Mouse (Mus musculus): Measurements from ENCODE around the gene Acbd5.
"Not testable (repeated sequence)": the region's sequence is repeated elsewhere in the genome, so short reads cannot be mapped to it uniquely, and the experiment has no call there.

Acbd5 gene

DNA sequence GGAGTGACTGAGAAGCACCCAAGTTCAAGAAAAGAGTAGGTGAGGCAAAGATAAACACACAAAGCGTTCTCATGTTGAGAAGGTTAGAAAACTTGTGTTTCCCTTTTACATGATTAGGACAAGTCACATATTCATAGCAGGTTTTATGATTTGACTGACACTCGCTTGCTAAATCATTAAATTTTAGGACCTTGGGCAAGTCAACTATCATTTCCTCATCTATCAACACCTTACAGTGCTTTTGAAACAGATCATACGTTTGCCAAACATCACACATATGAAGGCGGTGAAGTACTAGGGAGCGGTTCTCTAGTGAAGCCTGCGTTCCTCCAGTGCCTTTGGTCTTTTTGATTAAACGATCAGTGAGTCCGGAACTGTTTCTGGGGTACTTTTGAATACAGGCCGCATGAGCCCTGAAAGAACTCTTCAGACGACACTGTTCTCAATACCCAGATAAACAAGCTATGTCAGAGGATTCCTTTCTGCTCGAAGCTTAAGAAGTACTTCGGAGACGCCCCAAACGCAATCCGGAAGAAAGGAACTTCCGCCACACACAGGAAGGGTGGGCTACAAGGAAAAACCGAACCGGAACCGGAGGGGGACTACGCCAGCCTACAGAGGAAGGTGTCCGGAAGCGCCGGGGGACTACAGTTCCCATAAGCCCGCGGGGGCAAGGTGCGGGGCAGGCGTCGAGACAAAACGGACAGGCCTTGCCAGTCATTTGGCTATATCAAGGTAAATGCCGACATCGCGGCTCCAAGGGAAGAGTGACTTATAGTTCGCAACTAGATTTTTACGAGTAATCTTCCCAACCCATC is at the start of gene Acbd5:
TSS of gene Acbd5 (plus strand) at position 616 of the 818 bp plus-strand sequence.
- peak; percentile 97 for DNase-seq (ENCODE audit: low read depth)

- no peak for DNase-seq (ENCODE audit: low read depth)
Measured at GRCm38 (mm10) chr2:23019170-23019569, 48.8 kb upstream of the Acbd5 start.

DNA sequence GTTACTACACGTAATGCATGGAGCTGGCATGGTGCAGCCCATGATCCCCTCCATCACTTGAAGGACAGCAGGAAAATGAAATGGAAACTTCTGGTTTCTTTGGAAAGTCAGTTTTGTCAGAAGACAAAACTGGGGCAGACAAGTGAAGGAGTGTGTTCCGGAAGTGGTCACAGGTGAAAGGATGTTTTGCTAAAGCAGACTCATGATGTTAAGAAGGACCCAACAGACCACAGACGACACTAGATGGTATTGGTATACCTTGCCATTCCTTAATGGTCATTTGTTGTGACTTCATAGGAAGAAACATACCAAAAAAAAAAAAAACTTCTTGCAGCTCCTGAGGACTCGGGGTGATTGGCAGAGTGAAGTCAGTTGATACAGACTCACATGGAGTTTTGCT is 46.6 kb upstream of the Acbd5 start:
- no peak for DNase-seq (ENCODE audit: low read depth)

- DNase-seq (ENCODE audit: low read depth) = peak; percentile 70
Measured at GRCm38 (mm10) chr2:23021721-23022120, 46.2 kb upstream of the Acbd5 start.

DNA sequence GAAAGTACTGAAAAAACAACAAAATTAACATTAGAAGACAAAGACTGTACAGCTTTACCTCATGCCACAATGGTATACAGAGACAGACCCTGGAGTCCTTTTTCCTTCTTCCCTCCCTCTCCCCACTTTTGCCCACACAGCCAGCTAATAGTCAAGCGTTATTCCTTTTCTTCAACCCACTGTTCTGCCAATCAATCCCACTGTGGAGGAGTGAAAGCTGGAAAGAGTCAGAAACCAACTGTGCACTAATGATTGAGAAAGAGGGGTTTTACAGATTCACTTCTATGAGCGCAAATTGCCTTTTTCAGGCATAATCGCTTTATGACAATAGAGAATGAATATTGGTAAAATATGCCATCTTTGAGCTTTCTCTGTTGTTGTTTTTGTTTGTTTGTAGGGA is 44.9 kb upstream of the Acbd5 start:
- no peak for DNase-seq (ENCODE audit: low read depth)

- DNase-seq (ENCODE audit: low read depth) = no peak
Measured at GRCm38 (mm10) chr2:23023714-23024282, 44.2 kb upstream of the Acbd5 start.

DNA sequence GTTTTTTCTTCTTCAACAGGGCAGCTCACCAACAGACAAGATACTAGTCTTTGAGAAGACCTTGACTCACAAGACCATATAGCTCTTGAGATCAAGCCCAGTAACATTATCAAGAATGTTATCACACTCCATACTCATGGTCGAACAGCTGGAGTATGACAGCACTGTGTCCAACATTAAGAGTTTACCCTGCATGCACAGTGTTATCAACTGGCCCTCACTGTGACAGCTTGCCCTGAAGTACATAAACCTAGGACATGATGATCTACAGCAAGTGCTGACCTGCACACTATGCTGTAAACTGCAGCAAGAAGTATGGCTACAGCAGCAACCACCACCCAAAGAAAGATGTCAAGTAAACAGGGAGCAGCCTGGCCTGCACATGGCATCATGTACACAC is 41.6 kb upstream of the Acbd5 start:
- no peak for DNase-seq (ENCODE audit: low read depth)

GRCm38 (mm10) chr2:23028826-23029225 is 39.1 kb upstream of the Acbd5 start:
- DNase-seq (ENCODE audit: low read depth) = no peak

GRCm38 (mm10) chr2:23030631-23031030 is 37.3 kb upstream of the Acbd5 start:
- DNase-seq (ENCODE audit: low read depth) = no peak

DNA sequence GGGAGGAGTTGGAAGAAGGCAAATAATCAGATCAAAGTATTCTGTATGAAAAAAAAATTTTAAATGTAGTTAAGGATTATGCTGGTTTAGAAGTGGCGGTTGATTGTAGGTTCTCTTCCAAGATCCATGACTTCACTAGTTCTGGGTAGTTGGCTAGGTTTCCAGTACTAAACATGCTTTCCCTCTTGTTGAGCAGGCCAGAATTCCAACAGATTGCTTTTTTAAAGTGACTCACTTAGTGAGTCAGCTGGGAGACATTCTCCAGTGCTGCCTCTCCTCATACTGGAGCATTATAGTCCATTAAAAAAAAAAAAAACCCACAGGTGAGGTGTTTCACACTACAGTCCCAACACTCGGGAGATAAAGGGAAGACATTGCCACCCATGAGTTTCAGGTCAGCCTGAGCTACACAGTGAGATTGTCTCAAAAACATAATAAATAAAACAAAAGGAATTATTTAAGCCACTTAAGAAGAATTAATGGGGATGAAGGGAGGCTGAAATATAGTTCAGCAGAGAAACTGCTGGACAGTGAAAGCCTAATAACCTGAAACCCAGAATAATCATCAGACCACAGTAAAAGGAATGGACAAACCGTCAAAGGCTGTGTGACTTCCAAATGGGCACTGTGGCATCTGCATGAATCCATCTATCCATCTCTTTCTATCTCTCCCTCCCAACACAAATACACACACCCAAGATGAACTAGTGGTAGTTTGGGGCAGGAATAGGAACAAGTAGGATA is 33.1 kb upstream of the Acbd5 start:
- peak; percentile 88 for DNase-seq (ENCODE audit: low read depth)

- no peak for DNase-seq (ENCODE audit: low read depth)
Measured at GRCm38 (mm10) chr2:23035467-23035866, 32.5 kb upstream of the Acbd5 start.

DNA sequence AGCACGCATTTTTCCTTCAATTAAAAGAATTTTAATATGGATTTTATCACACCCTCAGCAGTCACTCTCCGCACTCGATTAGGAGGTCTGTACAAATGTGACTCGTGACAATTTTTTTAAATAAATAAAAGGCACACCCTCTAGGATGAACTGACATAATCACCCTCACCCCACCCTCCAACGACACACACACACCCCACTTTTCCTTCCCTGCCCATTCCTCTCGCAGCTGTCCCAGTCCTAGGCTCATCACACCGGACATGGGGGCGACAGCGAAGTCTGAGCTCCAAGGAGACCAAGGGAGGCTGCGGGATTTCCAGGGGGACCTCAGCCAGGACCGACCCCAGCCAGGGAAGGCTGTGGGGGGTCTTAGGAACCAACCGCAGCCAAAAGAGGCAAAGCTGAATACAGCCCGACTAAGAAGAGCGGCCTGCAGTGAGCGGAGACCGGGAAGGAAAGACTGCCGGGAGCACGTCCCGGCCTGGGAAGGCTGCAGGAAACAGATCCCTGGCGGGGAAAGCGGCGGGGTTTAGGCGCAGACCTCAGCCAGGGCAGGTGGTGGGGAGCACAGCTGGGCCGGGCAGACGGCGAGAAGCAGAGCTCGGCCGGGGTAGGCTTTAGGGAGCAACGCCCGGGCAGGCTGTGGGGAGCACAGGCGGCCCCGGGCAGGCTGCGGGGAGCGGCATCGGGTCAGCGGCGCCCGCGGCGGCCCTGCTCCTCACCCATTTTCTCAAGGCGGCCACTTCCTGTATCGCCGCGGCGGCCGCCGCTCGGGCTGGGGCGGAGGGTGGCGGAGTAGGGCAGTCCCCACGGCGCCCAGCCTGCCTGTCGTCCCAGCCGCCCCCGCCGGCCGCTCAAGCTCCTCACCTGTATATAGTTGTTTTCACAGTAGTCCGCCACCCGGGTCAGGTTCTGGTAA is 28.6 kb upstream of the Acbd5 start:
- DNase-seq (ENCODE audit: low read depth) = peak; percentile 34

DNA sequence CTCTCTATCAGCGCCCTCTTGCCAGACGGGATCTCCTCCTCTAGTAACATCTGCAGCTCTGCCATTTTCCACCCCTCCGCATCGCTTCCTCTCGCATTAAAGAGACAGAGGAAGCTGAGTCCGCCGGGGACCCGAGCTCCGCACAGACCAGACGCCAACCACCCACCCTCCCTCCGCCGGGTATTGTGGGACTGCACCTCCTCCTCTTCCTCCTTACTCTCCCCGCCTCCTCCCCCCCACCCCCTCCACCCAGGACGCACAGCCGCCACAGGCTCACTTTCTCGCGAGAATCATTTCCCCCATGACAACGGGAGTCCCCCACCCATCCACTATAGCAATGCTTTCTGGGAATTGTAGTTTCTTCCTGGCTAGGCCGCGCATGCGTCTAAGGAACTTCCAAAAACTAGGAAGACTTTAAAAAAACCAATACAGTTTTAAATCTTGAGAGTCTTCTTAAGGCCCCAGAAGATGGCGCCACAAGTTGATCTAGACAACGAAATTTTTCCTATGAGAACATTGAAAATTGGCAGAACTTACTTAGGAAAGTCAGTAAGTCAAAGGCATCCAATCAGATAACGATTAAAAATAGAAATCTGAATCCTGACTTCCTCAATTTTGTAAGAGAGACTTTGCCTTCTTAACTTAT is 27.8 kb upstream of the Acbd5 start, which contains the start of gene Abi1:
TSS of gene Abi1 (minus strand) at position 241 of the 646 bp plus-strand sequence.
- peak; percentile 98 for DNase-seq (ENCODE audit: low read depth)

GRCm38 (mm10) chr2:23040690-23041089 is 27.3 kb upstream of the Acbd5 start:
- DNase-seq (ENCODE audit: low read depth) = not testable (repeated sequence)

DNA sequence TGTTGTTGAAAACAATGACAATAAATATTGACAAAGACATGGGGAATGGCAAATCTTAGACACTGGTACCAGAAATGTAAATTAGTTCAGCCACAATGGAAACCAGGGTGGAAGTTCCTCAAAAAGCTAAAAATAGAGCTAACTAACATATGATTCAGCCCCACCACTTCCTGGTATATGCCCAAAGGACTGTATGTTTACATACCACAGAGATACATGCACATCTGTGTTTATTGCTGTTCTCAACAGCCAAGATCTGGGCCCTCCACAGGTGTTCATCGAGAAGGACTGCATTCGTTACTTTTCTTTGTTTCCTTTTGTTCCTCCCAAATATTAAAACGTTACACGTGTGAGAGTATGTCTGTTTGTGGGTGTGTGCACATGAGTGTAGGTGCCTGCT is 26.5 kb upstream of the Acbd5 start:
- DNase-seq (ENCODE audit: low read depth) = peak; percentile 28

DNA sequence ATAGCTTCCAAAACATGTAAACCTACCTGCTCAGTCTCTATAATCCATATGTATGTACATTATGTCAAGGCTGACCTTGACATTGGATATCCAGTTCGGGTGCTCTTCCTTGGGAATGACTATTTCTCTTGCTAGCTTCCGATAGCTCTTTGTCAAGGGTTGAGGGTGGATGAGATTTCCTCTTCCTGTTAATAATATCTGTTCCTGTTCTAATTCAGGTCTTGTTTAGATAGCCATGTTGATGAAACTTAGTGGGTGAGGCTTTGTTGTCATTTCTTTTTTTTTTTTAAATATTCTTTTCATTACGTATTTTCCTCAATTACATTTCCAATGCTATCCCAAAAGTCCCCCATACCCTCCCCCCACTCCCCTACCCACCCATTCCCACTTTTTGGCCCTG is 25.8 kb upstream of the Acbd5 start:
- DNase-seq (ENCODE audit: low read depth) = no peak

GRCm38 (mm10) chr2:23045703-23046102 is 22.3 kb upstream of the Acbd5 start:
- DNase-seq (ENCODE audit: low read depth) = no peak

GRCm38 (mm10) chr2:23048006-23048405 is 20.0 kb upstream of the Acbd5 start:
- DNase-seq (ENCODE audit: low read depth) = no peak

- DNase-seq (ENCODE audit: low read depth) = no peak
Measured at GRCm38 (mm10) chr2:23051890-23052289, 16.1 kb upstream of the Acbd5 start.

DNA sequence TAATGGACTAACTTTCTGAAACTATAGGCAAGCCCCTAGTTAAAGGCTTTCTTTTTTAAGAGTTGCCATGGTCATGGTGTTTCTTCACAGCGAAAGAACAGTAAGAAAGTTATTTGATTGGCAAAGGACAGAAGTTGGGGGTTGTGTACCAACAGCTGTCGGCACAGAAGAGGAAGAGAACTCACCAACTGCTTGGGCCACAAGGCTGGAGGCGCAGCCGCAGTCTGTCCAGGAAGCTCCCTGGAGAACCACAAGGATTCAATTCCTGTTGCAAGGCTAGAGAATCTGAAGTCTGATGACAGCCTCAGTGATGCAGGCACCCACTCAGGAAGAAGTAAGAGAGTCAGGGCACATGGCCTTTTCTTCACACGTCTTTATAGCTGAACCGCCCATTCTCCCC is 15.4 kb upstream of the Acbd5 start:
- no peak for DNase-seq (ENCODE audit: low read depth)

- no peak for DNase-seq (ENCODE audit: low read depth)
Measured at GRCm38 (mm10) chr2:23068370-23068737, 387 bp downstream of the Acbd5 start.

Measured in NIH3T3 (cell line).